Mouse (Mus musculus) liver, embryonic 13.5 days (tissue): Measurements from ENCODE around the gene Ddx6. TPM values are rescaled to one million over a fixed set of nuclear protein-coding genes. Genes with fewer than 3 reads are reported as not detected.
"Not testable (repeated sequence)": the region's sequence is repeated elsewhere in the genome, so short reads cannot be mapped to it uniquely, and the experiment has no call there.

ENCODE experiments used
- ATAC-seq: fragments of 200-750 bp; cut with Nextera tagmentation; 2 replicates; pipeline ENCODE4 v1.8.0; 2017; ENCODE audit warnings: low read depth, mild to moderate bottlenecking, moderate number of reproducible peaks, moderate library complexity
- DNase-seq: peaks from one replicate; pipeline ENCODE4 v3.0.0; 2022
- H3K27ac ChIP-seq: fragments of 300-500 bp; sonication (generic); 2 replicates; pipeline ENCODE4 v1.5.1; 2015; ENCODE audit warnings: moderate library complexity, mild to moderate bottlenecking, inconsistent platforms
- H3K27me3 ChIP-seq: fragments of 300-500 bp; sonication (generic); 2 replicates; pipeline ENCODE4 v1.6.1; 2015; ENCODE audit warnings: mild to moderate bottlenecking, inconsistent platforms
- H3K36me3 ChIP-seq: fragments of 300-500 bp; sonication (generic); 2 replicates; pipeline ENCODE4 v1.6.1; 2015; ENCODE audit warnings: mild to moderate bottlenecking, inconsistent platforms
- H3K4me1 ChIP-seq: fragments of 300-500 bp; sonication (generic); replicated peaks from 2 replicates; pipeline ENCODE4 v1.6.1; 2015; ENCODE audit warnings: inconsistent platforms
- H3K4me2 ChIP-seq: fragments of 300-500 bp; sonication (generic); 2 replicates; pipeline ENCODE4 v1.6.1; 2015; ENCODE audit warnings: inconsistent platforms, mild to moderate bottlenecking, moderate library complexity
- H3K4me3 ChIP-seq: fragments of 300-500 bp; sonication (generic); replicated peaks from 2 replicates; pipeline ENCODE4 v1.5.1; 2015; ENCODE audit warnings: mild to moderate bottlenecking, inconsistent platforms
- H3K9ac ChIP-seq: fragments of 300-500 bp; sonication (generic); 2 replicates; pipeline ENCODE4 v1.6.1; 2015; ENCODE audit warnings: mild to moderate bottlenecking, inconsistent platforms
- H3K9me3 ChIP-seq: fragments of 300-500 bp; sonication (generic); replicated peaks from 2 replicates; pipeline ENCODE4 v1.6.1; 2016; ENCODE audit warnings: inconsistent platforms
- WGBS: fragments of 180-500 bp; shearing (Covaris S2); methylation state at CpG from one replicate; pipeline ENCODE4 v1.1.7; 2015; ENCODE audit not compliant: insufficient replicate concordance; 5-methylcytosine and 5-hydroxymethylcytosine counted together
- polyA plus RNA-seq: library from polyadenylated mRNA; unstranded; fragments of >200 nt; fragmentation: Nextera tagmentation; extraction: Ambion mirVana; gene quantifications from 2 replicates; pipeline ENCODE4 v1.2.1, GENCODE M21; 2015

Ddx6 gene
- polyA plus RNA-seq, 1 experiment from 2014 or later: 7.2 TPM

- WGBS: 69% methylated on average over 4 of the region's 4 CpGs
- peak overlapping the region; percentile 13; the same call in 1 of the 2 replicates for H3K4me3 ChIP-seq
- peak overlapping the region; percentile 39; the same call in 1 of the 2 replicates for H3K9ac ChIP-seq
- no peaks in the 10 kb centered on the region for H3K9me3 ChIP-seq
- H3K4me1 ChIP-seq: peaks cover 40% of the 10 kb centered on the region
- DNase-seq (no peak), ATAC-seq (no peak)
- H3K4me2 ChIP-seq: peak overlapping the region; percentile 32
- H3K27ac ChIP-seq: no peak overlapping the region
- no peaks in the 10 kb centered on the region for H3K27me3 ChIP-seq
- H3K36me3 ChIP-seq: peaks cover 51% of the 10 kb centered on the region
Measured at GRCm38 (mm10) chr9:44607306-44607705, 2.6 kb downstream of the Ddx6 start.

DNA sequence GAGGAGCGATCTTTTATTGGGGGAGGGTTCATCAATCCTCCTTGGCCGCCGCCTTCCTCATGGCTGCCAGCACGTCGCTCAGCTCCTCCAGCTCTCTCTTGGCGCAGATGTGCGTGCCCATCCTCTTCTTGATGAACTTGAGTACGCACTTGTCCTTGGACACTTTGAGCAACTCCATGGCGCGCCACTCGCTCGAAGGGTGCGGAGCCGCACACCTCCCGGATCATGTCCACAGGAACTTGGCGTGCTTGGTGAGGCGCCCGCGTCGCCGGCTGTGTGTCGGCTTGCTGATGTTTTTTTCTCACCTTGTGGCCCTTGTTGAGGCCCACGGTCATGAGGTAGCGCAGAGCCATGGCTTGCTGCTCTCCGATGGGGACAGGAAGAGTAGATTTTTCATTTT lies 5.7 kb downstream of the Ddx6 start:
- Histone ChIP-seq H3K9me3 (no peaks in the 10 kb centered on the region), H3K36me3 (peaks cover 81% of the 10 kb centered on the region), H3K4me3 (no peak overlapping the region), H3K9ac (no peak overlapping the region), H3K4me1 (peaks cover 29% of the 10 kb centered on the region), H3K4me2 (no peak overlapping the region), H3K27me3 (no peaks in the 10 kb centered on the region), H3K27ac (no peak overlapping the region)
- WGBS: 96% methylated on average over 25 of the region's 25 CpGs
- DNase-seq (no peak), ATAC-seq (no peak)

DNA sequence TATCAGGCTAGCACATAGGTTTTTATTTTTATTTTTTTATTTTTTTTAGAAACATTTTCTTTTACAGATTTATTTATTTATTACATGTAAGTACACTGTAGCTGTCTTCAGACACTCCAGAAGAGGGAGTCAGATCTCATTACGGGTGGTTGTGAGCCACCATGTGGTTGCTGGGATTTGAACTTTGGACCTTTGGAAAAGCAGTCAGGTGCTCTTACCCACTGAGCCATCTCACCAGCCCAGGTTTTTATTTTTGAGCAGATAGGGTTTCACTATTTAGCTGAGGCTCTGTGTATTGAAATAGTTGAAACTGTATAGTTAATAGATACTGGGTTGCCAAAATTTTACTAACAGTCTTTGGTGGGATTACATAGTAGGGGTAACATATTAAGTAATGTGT lies 8.4 kb downstream of the Ddx6 start:
- H3K27ac ChIP-seq, H3K9ac ChIP-seq, ATAC-seq, DNase-seq, H3K27me3 ChIP-seq, H3K4me3 ChIP-seq, H3K9me3 ChIP-seq, H3K4me2 ChIP-seq: not testable (repeated sequence)
- 75% methylated on average over 1 of the region's 1 CpGs for WGBS
- peaks cover 14% of the 10 kb centered on the region for H3K4me1 ChIP-seq
- peaks cover 97% of the 10 kb centered on the region for H3K36me3 ChIP-seq

DNA sequence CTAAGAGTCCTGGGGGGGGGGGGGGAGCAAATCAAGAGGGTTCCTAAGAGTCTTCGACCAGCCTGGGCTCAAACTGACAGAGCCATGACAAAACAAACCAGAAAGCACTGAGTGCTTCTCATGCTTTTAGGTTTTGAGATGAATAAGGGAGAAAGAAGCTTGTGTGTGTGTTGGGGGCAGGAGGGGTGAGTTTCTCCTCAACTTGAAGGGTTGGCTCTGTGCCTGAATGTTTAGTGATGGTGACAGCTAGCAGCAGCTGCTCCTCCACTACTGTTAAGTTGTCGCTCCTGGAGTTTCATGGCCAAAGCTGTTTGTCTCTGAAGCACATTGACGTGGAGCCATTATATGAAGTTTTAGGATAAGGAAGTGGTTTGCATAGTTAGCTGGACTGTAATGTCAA lies 16.4 kb downstream of the Ddx6 start:
- no peak overlapping the region for H3K27ac ChIP-seq
- H3K9ac ChIP-seq: no peak overlapping the region
- H3K4me3 ChIP-seq: no peak overlapping the region
- peaks cover 12% of the 10 kb centered on the region for H3K4me1 ChIP-seq
- DNase-seq (no peak), ATAC-seq (no peak)
- H3K27me3 ChIP-seq: no peaks in the 10 kb centered on the region
- H3K4me2 ChIP-seq: no peak overlapping the region
- 89% methylated on average over 3 of the region's 3 CpGs for WGBS
- peaks cover 87% of the 10 kb centered on the region for H3K36me3 ChIP-seq
- no peaks in the 10 kb centered on the region for H3K9me3 ChIP-seq

DNA sequence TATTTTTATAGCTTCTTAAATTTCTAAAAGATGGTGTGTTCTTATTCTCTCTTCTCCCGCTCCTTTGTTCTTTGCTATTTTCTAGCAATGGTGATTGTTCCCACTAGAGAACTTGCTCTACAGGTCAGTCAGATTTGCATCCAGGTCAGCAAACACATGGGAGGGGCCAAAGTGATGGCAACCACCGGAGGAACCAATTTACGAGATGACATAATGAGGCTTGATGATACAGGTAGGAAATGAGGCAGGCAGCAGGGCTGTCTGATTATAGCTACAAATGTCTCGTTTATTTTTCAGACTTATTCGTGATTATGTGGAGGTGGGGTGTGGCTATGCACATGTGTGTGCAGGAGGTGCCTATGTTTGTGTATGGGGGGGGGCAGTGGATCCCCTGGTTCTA lies 19.7 kb downstream of the Ddx6 start:
- no peak for ATAC-seq
- Histone ChIP-seq H3K27me3 (no peaks in the 10 kb centered on the region), H3K4me1 (peaks cover 14% of the 10 kb centered on the region)

GRCm38 (mm10) chr9:44626268-44626667 lies 21.6 kb downstream of the Ddx6 start:
- Histone ChIP-seq H3K27me3 (no peaks in the 10 kb centered on the region), H3K36me3 (peaks cover 84% of the 10 kb centered on the region), H3K27ac (no peak overlapping the region), H3K9ac (no peak overlapping the region), H3K4me2 (no peak overlapping the region), H3K4me1 (peaks cover 14% of the 10 kb centered on the region), H3K9me3 (no peaks in the 10 kb centered on the region), H3K4me3 (no peak overlapping the region)
- ATAC-seq (peak; percentile 78), DNase-seq (peak; percentile 18)
- 44% methylated on average over 5 of the region's 5 CpGs for WGBS

More for the DNA sequence above, 19.7 kb downstream of the Ddx6 start:
- Histone ChIP-seq H3K27ac (no peak overlapping the region), H3K4me3 (no peak overlapping the region), H3K9ac (no peak overlapping the region), H3K4me2 (no peak overlapping the region), H3K9me3 (no peaks in the 10 kb centered on the region), H3K36me3 (peaks cover 83% of the 10 kb centered on the region)
- no peak for DNase-seq
- WGBS: 75% methylated on average over 5 of the region's 5 CpGs

DNA sequence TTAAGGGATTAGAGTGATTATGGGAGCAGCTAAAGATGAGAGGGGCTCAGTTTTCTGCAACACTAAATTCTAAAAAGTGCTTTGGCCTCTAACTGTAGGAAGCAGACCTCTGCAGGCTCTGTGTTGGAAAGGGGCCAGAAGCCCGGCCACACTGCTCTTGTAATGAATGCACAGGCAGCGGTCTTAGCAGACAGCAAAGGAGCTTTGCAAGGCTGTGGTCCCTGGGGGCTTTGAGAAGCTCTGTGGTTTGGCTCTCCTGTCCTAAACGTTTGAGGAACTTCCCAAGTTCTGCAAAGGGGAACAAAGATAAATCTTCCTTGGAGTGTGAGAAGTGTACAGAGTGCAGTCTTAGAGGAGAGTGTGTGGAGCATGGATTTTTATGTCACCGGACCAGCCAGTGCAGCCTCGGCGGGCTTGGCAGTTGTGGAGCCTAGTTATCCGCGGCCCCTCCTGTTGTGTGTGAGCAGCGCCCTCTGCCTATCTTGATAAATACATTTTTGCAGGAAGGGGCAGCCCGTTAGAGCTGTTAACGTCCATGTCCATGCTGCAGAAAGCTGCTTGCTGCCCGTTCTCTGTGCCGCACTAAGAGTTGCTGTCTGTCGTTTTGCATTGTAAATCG lies 33.0 kb downstream of the Ddx6 start:
- 0 out of 2 replicates have a peak, but pooled peaks have one; percentile 43 for ATAC-seq
- no peak overlapping the region for H3K27ac ChIP-seq
- H3K4me1 ChIP-seq: no peaks in the 10 kb centered on the region
- no peak for DNase-seq
- no peak overlapping the region for H3K4me3 ChIP-seq
- WGBS: 61% methylated on average over 15 of the region's 15 CpGs
- H3K27me3 ChIP-seq: no peaks in the 10 kb centered on the region
- peaks cover 64% of the 10 kb centered on the region for H3K36me3 ChIP-seq
- H3K4me2 ChIP-seq: no peak overlapping the region
- H3K9ac ChIP-seq: no peak overlapping the region
- H3K9me3 ChIP-seq: no peaks in the 10 kb centered on the region

GRCm38 (mm10) chr9:44638726-44639125 lies 34.0 kb downstream of the Ddx6 start:
- H3K4me2 ChIP-seq, H3K27me3 ChIP-seq, ATAC-seq, H3K27ac ChIP-seq, H3K9ac ChIP-seq, H3K4me3 ChIP-seq, DNase-seq, H3K9me3 ChIP-seq, H3K4me1 ChIP-seq: not testable (repeated sequence)
- WGBS: 89% methylated on average over 9 of the region's 9 CpGs
- H3K36me3 ChIP-seq: peaks cover 54% of the 10 kb centered on the region

- H3K36me3 ChIP-seq: peaks cover 41% of the 10 kb centered on the region
- H3K4me3 ChIP-seq, H3K4me1 ChIP-seq, H3K9ac ChIP-seq, H3K27me3 ChIP-seq, H3K9me3 ChIP-seq, H3K27ac ChIP-seq, DNase-seq, H3K4me2 ChIP-seq: not testable (repeated sequence)
- WGBS: 60% methylated on average over 1 of the region's 1 CpGs
- ATAC-seq: peak; percentile 56; the same call in 1 of the 2 replicates
Measured at GRCm38 (mm10) chr9:44640028-44640427, 35.3 kb downstream of the Ddx6 start.

DNA sequence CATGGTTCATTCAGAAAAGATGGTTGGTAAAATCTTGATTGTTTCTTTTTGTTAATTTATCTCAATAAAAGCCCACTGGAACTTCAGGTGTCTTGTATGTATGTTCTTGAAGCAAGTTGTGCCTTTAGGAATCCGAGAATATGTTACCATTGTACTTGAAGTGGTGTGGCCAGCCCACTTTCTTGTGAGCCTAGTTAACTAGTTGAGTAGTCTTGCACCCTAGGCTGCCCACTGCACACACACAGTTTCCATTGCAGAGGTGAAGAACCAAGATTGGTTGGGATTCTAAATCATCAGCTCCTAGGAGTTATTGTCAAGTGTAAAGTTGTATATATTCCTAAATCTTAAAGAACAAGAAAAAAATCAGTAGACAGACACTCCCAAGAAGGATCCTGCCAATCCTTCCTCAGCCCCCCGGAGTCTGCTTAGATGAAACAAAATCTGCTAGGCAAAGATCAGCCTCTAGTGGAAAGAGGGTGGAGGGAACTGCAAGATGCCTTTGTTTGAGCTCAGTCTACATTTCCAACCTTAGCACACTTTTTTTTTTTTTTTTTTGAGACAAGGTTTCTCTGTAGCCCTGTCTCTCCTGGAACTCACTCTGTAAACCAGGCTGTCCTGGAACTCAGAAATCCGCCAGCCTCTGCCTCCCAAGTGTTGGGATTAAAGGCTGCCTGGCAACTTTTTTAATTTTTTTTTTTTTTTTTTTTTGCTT lies 36.1 kb downstream of the Ddx6 start:
- no peaks in the 10 kb centered on the region for H3K9me3 ChIP-seq
- H3K9ac ChIP-seq: no peak overlapping the region
- no peaks in the 10 kb centered on the region for H3K27me3 ChIP-seq
- peaks cover 33% of the 10 kb centered on the region for H3K36me3 ChIP-seq
- no peak overlapping the region for H3K4me2 ChIP-seq
- WGBS: 89% methylated on average over 3 of the region's 3 CpGs
- H3K4me1 ChIP-seq: peaks cover 3% of the 10 kb centered on the region
- no peak for DNase-seq
- H3K27ac ChIP-seq: no peak overlapping the region
- no peak for ATAC-seq
- H3K4me3 ChIP-seq: no peak overlapping the region

GRCm38 (mm10) chr9:44641616-44642015 lies 36.9 kb downstream of the Ddx6 start:
- 84% methylated on average over 2 of the region's 2 CpGs for whole genome bisulfite sequencing

GRCm38 (mm10) chr9:44643103-44643502 lies 38.4 kb downstream of the Ddx6 start:
- WGBS: 84% methylated on average over 7 of the region's 7 CpGs
- H3K27ac ChIP-seq: no peak overlapping the region
- H3K36me3 ChIP-seq: peaks cover 11% of the 10 kb centered on the region
- no peak overlapping the region for H3K4me2 ChIP-seq
- H3K4me3 ChIP-seq: no peak overlapping the region
- ATAC-seq (no peak), DNase-seq (no peak)
- no peak overlapping the region for H3K9ac ChIP-seq
- H3K9me3 ChIP-seq: no peaks in the 10 kb centered on the region
- peaks cover 10% of the 10 kb centered on the region for H3K4me1 ChIP-seq
- H3K27me3 ChIP-seq: no peaks in the 10 kb centered on the region

More at GRCm38 (mm10) chr9:44641616-44642015, 36.9 kb downstream of the Ddx6 start:
- H3K9me3 ChIP-seq: no peaks in the 10 kb centered on the region
- DNase-seq (no peak), ATAC-seq (no peak)
- no peak overlapping the region for H3K27ac ChIP-seq
- no peaks in the 10 kb centered on the region for H3K27me3 ChIP-seq
- peaks cover 10% of the 10 kb centered on the region for H3K4me1 ChIP-seq
- H3K36me3 ChIP-seq: peaks cover 25% of the 10 kb centered on the region
- H3K9ac ChIP-seq: no peak overlapping the region
- H3K4me2 ChIP-seq: no peak overlapping the region
- no peak overlapping the region for H3K4me3 ChIP-seq
